Mouse (Mus musculus) right cerebral cortex, adult 18-20 months (tissue): ENCODE data around the gene Hmg20a.
"Not testable (repeated sequence)": the region's sequence is repeated elsewhere in the genome, so short reads cannot be mapped to it uniquely, and the experiment has no call there.

Experiments
- DNase-seq: peaks from one replicate; pipeline ENCODE4 v3.0.0; 2022; ENCODE audit warnings: mixed read lengths

Gene Hmg20a

DNA sequence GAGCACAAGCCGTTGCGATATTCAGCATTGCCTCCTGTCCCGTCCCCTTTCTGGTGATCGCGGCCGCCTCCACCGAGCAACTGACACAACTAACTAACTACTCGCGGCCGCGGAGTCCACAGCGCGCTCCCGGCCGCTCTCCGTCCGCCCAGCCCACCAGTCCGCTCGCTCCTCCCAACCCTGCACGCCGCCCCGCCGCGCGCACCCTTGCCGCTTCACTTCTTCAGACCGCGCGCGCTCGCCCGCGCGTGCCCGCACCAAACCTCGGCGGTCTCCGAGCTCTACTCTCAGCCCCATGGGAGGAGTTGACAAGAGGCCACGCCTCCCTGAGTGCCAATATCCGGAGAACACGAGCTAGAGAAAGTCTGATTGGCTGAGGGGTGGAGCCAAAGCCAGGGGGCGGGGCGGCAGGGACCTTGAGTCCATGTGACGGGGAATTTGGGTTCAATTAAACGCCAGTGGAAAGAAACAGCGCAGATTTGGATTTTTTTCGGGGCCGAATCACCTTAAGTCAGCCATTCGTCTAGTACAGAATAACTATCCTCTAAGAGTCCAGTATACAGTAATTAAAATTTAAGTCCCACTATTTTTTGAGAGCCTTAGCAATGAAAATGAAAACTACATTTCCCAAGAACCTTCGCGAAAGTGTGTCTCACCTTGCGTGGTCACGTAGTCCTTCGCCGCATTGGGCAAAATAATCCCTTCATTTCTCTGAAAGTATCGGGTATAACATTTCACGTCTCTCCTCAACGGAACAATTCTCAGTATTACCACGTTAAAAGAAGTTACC is at the start of gene Hmg20a, which contains the start of gene Peak1:
Gene Hmg20a, plus strand, starts transcription at position 662 of the 790 bp plus-strand sequence.
Gene Peak1, minus strand, starts transcription at position 120 of the 790 bp plus-strand sequence.
- DNase-seq, result peak; percentile 100

DNA sequence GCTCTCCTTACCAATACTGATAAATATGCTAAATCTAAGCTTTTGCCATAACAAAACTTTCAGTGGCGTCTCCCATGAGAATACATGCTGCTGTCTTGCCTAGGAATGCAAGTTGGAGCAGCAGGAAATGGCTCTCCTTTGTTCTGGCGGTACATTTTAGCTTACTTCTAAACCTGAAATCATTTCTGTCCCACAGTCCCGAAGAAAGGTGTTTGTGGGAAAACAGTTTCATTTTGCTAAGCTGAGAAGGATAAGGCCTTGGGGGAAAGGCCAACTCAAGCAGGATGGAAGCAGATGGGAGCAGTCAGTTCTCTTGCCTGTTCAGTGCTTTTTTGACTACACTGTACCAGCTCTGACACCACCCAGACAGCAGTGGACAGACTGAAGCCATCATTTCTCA is 49.6 kb upstream of the Hmg20a start:
- no peak for DNase-seq

DNA sequence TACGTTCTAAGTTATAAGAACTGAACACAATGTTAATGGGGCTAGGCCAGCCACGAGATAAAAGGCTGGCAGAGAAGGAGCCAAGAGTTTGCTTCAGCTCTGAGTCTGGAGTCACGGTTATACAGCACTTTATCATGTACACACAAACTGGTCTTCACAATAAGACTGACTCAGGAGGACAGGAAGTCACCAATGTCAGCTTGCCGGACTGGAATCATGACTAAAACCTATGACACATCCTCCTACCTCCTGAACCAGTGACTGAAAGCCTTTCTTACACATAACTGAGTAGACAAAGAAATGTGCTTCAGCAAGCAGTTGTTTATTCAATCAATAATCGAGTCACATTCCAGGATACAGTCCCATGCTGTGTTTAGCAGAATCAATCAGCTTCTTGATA is 47.7 kb upstream of the Hmg20a start:
- no peak for DNase-seq

DNA sequence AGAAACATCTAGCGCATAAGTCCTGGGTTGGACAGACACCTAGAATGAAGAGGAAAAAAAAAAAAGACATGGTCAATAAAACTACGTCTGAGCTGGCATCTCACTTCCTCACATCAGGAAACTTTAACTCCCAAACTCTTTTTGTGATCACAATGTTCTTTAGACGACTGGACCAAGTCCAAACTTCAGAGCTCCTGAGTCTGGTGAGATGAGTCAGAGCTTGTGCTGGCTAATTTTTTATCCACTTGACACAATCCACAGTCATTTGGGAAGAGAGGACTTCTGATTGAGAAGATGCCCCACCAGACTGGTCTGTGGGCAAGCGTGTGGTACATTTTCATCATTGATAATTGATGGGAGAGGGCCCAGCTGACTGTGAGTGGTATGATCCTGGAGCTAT is 44.0 kb upstream of the Hmg20a start:
- peak; percentile 57 for DNase-seq

DNA sequence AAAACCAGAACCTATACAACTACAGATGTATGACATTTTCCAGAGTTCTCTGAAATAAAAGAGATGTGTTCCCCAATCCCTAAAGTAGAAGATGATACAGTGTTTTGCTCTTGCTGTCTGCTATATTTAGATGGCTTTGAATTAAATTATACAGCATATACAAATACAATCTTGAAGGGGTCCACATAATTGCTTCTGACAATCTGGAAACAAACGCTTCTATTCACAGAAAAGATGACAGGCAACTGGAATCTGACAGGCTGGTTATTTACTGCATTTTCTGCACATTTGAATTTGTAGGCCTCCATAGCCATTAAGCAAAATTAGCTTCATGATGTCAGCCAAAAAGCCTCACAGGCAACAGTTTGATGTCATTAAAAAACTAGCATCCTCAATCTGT is 35.6 kb upstream of the Hmg20a start:
- no peak for DNase-seq

DNA sequence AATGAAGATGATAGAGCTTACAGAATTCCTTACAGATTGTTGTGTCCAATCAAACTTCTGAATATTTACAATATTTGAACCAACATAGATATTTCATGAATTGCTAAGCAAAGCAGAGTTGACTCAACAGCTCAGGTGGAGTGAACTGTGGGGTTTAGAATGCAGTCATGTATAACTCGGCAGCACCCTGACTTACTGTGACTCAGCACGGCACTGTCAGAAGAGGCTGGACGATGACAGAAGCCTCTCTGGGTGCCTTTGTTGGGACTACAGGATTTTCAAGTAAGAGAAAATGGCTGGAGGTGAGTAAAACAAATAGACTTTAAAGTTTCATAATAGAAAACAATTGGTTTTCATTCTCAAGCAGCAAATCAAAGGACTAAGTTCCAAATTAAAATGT is 25.6 kb upstream of the Hmg20a start:
- no peak for DNase-seq

DNA sequence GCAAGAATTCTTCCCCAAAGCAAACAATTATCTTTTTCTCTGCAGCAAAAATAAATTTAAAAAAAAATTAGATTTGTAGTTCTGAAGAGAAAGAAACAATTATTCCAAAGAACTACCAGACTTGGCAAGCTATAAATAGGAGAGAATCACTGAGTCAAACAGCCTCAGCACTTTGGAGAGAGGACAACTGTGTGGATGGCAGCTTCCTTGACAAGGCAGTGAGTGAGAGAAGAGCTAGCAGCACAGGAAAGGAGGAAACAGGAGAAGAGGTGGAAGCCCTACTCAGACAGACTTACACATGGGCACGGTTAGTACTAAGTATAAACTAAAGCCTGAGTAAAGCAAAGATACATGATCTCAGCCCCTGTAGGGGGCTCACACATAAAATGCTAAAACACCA is 22.1 kb upstream of the Hmg20a start:
- DNase-seq, result no peak

DNA sequence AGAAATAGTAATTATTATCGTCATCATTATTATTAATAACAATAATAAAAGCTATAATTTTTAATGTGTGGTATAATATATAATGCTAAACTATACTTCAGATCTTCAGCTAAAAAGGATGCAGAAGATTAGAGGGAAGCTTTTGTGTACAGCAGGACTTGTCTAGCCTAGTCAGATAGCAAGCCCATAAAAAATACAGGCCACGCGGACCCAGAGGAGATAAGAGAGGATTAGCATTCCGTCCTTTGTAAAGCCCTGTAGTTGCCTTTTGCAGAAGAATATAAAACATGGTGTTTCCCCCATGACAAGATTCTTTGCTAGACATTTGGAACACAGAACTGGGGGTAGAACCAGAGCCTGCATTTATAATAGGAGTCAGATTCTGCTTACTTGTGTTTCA is 13.8 kb upstream of the Hmg20a start:
- no peak for DNase-seq

DNA sequence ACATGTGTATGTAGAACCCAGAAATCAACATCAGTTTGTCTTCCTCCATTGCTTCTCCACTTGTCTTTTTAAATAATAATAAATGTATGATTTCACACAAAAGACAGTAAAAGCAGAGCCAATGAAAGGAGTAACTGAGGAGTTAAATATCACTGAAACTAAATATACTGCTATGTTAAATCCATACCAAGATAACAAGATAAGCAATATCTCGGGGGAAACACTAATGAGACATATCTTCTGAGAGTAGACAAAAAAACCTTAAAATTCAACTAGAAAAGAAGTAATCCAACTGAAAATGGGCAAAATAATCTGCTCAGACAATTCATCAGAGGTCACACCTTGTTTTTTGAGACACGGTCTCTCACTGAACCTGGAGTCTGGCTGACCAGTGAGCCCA is 8.5 kb upstream of the Hmg20a start:
- DNase-seq, result no peak

DNA sequence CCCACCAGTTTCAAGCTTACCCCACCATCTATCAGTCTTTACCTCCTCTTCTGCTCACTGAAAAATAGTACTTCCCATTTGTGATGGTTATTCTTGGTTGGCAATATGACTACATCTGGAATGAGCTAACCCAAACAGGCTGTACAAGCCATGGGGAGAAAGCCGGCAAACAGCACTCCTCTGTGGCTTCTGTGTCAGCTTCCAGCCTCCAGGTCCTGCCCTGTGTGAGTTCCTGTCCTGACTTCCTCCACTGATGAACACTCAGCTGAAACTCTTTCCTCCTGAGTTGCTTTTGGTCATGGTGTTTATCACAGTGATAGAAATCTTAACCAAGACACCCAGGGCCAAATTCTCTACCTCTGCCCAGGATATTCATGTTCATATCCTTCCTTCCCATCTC is 5.7 kb upstream of the Hmg20a start:
- no peak for DNase-seq

DNA sequence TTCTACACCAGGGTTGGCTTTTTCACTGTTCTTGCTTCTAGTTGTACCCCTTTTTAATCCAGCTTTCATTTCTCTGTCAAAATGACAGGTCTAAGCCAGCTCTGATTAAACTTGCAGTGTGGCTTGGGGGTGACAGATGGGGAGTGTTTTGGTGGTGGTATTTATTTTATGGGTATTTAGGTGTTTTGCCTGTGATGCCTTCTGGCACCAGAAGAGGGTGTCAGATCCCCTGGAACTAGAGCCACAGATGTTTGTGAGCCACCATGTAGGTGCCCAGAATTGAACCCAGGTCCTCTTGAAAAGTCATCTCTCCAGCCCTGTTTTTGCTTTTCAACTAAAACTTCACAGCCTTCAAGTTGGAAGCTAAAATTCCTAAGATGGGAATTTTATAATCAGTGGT is 4.1 kb upstream of the Hmg20a start:
- no peak for DNase-seq

DNA sequence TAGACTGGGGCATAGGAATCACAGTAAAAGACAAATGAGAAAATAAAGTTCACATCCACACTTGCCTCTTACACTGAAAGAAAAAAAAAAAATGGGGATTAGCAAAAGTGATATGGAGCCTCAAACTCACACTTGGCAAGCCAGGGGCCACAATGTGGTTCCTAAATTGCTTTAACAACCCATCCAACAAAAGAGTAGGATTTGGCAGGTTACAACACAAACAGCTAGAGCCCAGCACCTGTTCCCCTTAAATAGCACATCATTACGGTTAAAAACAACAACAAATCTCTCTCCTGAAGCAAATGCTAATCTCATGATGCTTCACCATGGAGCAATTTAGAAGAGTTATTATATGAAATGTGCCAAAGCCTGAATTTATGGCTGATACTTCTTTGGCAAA is 3.0 kb upstream of the Hmg20a start:
- DNase-seq, result no peak

DNA sequence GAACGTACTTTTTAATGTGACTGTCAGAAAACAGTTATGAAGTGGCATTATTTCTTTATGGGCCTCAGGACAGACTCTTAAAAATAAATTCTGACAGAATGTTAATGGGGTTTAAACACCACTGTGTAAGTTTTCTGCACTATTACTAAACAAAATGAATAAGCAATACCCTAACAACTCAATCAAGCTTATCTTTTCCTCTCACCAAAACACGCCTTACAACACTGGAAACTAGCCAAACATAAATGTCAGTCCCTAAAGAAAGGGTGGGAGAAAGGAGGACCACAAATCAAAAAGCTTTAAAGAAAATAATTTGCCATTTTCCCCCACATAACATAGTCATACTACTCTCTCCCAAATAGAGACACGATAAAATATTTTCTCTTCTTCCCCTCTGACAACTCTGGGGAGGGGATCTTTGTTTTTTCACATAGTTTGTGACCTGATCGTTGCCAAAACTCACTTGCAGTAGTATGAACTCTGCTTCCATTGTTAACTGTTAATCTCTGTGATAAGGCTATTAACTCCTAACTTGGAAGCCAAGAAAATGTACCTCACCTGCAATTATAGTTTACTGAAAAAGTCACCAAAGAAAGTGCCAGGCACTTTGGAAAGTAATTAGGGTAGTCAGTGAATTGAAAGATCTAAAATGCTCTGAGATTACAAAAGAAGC is 2.3 kb upstream of the Hmg20a start:
- DNase-seq, result no peak

DNA sequence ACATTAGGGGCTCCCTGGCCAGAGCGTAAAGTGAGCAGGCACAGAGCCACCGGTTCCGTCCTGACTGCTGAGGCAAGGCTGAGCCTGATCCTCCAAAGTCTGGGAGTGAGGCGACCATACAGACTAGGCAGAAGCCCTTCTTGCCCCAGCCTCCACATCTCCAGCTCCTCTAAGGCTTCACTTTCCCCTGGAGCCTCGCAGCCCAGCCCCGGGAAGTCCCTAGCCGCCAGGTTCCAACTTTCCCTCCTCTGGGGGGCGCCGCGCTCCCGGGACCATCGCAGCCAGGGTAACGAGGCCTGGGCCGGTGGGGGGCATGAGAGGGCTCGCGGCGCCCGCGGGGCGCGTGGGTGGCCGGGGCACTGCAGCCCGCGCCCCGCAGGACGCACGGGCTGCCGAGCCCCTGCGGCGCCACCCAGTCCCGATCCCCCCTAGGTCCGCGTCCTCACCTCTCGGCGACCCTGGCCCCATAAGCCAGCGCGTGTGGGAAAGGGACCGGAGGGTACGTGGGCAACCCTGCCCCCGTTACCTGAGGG is 928 bp upstream of the Hmg20a start:
- DNase-seq, result peak; percentile 77

DNA sequence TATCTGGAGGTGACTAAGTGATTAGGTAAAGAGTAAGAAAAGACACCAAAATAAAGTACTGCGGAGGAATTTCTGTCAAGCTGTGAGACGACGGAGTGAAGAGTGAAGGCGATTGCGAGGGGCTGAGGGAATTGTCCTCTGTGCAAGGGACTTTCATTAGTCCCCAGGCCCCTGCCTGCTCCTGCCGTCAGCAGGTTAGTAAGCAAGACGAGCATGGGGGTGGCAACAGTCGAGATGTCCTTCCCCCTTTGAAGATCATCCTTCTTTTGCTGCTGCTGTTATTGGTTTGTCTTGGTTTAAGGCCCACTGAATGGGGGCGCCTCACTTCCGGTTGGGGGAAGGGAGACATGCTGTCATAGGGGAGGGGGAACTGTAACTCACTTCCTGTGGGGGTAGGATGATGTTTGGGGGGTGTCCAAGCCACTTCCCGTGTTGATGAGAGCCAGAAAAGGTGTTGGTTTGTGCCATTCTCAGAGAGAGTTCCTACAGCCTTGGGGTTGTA is 380 bp downstream of the Hmg20a start:
- DNase-seq, result peak; percentile 82

DNA sequence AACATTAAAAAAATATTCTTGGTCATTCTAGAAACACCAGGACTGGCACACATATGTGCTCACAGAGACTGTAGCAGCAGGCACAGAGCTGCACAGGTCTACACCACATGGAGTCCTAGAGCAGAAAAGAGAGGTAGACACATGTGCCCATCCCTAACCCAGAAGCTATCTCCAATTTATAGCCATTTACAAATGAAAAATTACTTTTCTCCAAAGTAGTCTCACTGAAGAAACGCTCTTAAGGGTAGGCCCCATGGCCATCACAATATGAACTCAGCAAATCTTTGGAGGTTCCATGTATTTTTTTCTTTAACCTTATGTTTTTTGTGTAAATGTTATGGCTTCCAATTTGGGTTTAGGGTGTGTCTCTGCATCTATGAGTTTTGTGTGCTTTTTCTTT is 1.8 kb downstream of the Hmg20a start:
- DNase-seq, result no peak

DNA sequence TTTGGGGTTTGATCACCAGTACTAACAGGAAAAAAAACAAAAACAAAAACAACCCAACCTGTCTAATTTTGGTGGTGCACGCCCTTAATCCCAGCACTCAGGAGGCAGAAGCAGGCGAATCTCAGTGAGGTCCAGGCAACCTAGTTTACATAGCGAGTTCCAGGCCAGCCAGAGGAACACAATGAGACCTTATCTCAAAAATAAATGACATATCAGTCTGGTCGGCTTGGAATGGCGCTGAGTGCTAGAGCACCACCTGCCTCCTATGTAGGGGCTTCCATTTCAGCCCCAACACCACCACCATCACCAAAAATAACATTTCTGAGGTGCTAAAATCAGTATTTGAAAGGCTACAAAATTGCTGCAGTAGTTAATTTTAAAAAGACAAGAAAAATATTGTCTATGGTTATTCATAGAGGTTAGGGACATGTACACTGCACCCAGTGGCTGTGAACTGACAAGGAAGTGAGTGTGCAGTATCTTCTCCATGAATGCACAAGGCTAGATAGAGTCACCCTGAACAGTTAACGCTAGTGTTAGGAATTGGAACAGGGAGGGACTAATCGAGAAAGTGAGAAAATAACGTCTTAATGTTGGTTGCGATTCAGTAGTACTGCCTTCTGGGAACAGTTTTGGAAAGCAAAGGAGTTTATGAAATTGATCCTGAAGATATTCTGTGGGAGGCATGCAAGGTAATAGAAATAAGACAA is 2.6 kb downstream of the Hmg20a start:
- no peak for DNase-seq

DNA sequence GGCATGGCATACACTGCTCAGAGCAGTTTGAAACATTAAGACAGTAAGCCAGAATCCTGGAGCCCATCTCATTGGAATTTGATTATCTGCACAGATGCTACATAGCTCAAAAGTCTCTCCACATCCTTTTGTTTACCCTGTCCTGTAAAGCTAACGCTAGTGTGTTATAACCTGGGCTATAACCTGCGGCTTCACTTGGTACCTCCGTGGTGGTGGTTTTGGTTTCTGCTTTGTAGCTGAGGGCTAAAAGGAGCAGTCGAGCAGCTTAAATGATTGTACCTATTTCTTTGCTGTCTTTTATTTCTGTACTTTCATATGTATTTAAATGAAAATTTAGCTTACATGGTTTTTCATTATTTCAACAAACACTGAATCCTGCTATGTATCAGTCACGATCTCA is 3.6 kb downstream of the Hmg20a start:
- DNase-seq, result no peak

DNA sequence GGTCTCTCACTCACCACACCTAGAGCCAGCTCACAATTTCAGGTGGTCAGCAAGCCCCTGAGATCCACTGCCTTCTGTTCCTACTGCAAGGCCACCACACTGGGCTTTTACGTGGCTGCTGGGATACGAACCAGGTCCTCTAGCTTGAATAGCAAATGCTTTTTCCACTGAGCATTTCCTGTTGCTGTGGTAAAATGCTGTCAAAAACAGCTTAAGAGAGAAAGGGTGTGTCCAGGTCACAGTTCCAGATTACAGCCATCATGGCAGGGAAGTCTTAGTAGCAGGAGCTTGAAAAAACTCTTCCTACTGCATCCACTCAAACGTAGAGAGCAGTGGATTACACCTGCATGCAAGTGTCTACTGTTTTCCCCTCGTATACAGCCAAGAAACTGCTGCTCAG is 6.5 kb downstream of the Hmg20a start:
- DNase-seq, result no peak

DNA sequence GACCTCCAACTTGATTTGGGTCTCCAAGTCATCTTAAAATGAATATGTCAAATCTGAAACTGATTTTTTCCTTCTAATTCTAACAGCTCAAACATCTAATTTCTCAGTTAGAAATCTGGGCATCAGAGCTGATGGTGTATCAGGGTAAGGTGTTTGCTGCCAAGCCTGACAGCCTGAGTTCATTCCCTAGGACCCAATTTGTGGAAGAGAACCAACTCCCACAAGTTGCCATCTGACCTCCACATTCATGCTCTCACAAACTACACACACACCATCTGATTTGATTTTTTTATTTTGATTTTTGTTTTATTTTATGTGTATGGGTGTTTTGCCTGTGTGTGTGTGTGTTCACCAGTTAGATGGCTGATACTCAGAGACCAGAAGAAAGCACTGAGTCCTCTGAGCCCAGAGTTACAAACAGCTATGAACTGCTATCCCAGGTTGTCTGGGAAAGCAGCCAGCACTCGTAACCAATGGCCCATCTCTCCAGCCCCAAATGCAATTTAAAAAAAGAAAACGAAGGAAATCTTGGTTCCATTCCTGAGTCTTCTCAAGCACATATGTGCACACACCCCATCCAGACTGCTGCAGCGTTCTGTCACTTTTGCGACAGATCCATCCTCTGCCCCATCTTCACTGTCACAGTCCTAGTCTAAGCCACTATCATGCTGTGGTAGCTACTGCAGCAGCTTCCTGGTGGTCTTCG is 17.6 kb downstream of the Hmg20a start:
- peak; percentile 17 for DNase-seq

DNA sequence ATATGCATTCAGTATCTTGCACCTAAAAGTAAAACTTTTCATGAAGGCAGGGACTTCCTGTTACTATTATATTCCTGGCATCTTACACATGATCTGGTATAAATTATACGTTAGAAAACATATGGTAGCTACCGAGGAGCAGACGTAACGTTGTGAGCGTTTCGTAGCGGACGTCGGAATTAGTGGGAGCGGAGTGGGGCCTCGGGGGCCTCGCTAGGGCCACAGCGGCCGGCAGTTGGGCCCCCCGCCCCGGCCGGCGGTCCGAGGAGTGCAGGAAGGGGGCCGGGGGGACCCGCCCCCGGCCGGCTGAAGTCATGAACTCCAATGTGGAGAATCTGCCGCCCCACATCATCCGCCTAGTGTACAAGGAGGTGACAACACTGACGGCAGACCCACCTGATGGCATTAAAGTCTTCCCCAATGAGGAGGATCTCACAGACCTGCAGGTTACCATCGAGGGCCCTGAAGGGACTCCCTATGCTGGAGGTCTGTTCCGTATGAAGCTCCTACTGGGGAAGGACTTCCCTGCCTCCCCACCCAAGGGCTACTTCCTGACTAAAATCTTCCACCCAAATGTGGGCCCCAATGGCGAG is 19.0 kb downstream of the Hmg20a start:
- DNase-seq, result not testable (repeated sequence)

DNA sequence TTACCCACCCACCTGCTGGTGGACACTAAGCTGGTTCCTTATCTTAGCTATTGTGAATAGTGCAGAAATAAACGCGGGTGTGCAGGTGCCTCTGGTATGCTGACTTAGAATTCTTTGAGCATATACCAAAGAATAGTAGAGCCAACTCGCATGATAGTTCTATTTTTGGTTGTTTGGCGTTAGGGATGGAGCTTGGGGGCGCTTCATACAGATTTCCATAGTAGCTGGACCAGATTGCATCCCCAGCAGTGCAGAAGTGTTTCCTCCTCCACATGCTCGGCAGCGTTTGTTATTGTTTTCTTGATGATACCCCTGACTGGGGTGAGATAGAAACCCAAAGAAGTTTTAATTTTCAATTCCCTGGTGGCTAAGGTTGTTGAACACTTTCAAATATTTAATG is 21.3 kb downstream of the Hmg20a start:
- DNase-seq, result peak; percentile 13
